Mouse (Mus musculus) ES-E14 (cell line): ENCODE data around the gene Plxnd1. TPM values are rescaled to one million over a fixed set of nuclear protein-coding genes. Genes with fewer than 3 reads are reported as not detected.

Experiments
- DNase-seq: peaks from one replicate; pipeline ENCODE4 v3.0.0-alpha.2; 2013; ENCODE audit warnings: low read depth, low spot score
- H3K27ac ChIP-seq: 2 replicates; pipeline ENCODE4 v1.5.1; 2012; ENCODE audit warnings: low read depth, mild to moderate bottlenecking, low read length, moderate library complexity, mixed read lengths; ENCODE audit not compliant: poor library complexity, insufficient read depth, severe bottlenecking
- H3K36me3 ChIP-seq: 2 replicates; pipeline ENCODE4 v1.6.1; 2012; ENCODE audit warnings: mild to moderate bottlenecking, low read length, moderate library complexity, mixed read lengths; ENCODE audit not compliant: control insufficient read depth, poor library complexity, insufficient read depth, severe bottlenecking
- H3K4me1 ChIP-seq, 2 experiments: fragments of 150-350 bp in 1 of 2; sonication (generic) in 1 of 2; 2 replicates each; pipeline ENCODE4 v1.6.1; 2012; ENCODE audit warnings: low read length in 2 of 2, mild to moderate bottlenecking in 1 of 2, mixed read lengths in 1 of 2; ENCODE audit not compliant: control insufficient read depth in 2 of 2, insufficient read depth in 2 of 2, poor library complexity in 1 of 2
- H3K4me3 ChIP-seq, 2 experiments: fragments of 150-350 bp in 1 of 2; sonication (generic) in 1 of 2; 2 replicates each; pipeline ENCODE4 v1.5.1; 2012; ENCODE audit warnings: low read length in 2 of 2, low read depth in 1 of 2, mild to moderate bottlenecking in 1 of 2, mixed read lengths in 1 of 2; ENCODE audit not compliant: insufficient read depth in 1 of 2, poor library complexity in 1 of 2, severe bottlenecking in 1 of 2
- H3K9ac ChIP-seq: 2 replicates; pipeline ENCODE4 v1.6.1; 2012; ENCODE audit warnings: low read depth, mild to moderate bottlenecking, low read length, mixed read lengths; ENCODE audit not compliant: poor library complexity, insufficient read depth, severe bottlenecking
- H3K9me3 ChIP-seq: fragments of 150-350 bp; sonication (generic); 2 replicates; pipeline ENCODE4 v1.6.1; 2012; ENCODE audit warnings: low read depth, mild to moderate bottlenecking, low read length; ENCODE audit not compliant: control insufficient read depth, insufficient read depth
- CHD2 ChIP-seq: IDR thresholded peaks from 2 replicates; pipeline ENCODE4 v1.6.1; 2014; ENCODE audit warnings: mild to moderate bottlenecking, low read depth, low read length, inconsistent platforms
- HCFC1 ChIP-seq: IDR thresholded peaks from 2 replicates; pipeline ENCODE4 v1.6.1; 2012; ENCODE audit warnings: low read length, inconsistent platforms, borderline replicate concordance; ENCODE audit not compliant: insufficient read depth
- MAFK ChIP-seq: IDR thresholded peaks from 2 replicates; pipeline ENCODE4 v1.6.1; 2014; ENCODE audit warnings: mild to moderate bottlenecking, low read depth, low read length, inconsistent platforms; ENCODE audit not compliant: insufficient read depth
- ZC3H11A ChIP-seq: IDR thresholded peaks from 2 replicates; pipeline ENCODE4 v1.6.1; 2012; ENCODE audit warnings: low read depth, mild to moderate bottlenecking, inconsistent platforms, low read length, borderline replicate concordance
- ZNF384 ChIP-seq: IDR thresholded peaks from 2 replicates; pipeline ENCODE4 v1.6.1; 2012; ENCODE audit warnings: low read depth, low read length, inconsistent platforms
- in situ Hi-C, 2 experiments: fragments of 600-800 bp; cut with MboI; formaldehyde crosslinking; loops; one replicate each; pipeline ENCODE4 v1.15.1; 2025; ENCODE audit warnings: low sequenced_read_pairs in 2 of 2, inconsistent platforms in 1 of 2; ENCODE audit not compliant: unreplicated experiment in 2 of 2
- total RNA-seq: library from RNA; depleted of rRNA; stranded (reverse); fragments of 300-350 nt; gene quantifications from 2 replicates; pipeline ENCODE4 v1.2.3, GENCODE M21; 2012

Gene Plxnd1
- total RNA-seq, 1 experiment = 8.7 TPM

DNA sequence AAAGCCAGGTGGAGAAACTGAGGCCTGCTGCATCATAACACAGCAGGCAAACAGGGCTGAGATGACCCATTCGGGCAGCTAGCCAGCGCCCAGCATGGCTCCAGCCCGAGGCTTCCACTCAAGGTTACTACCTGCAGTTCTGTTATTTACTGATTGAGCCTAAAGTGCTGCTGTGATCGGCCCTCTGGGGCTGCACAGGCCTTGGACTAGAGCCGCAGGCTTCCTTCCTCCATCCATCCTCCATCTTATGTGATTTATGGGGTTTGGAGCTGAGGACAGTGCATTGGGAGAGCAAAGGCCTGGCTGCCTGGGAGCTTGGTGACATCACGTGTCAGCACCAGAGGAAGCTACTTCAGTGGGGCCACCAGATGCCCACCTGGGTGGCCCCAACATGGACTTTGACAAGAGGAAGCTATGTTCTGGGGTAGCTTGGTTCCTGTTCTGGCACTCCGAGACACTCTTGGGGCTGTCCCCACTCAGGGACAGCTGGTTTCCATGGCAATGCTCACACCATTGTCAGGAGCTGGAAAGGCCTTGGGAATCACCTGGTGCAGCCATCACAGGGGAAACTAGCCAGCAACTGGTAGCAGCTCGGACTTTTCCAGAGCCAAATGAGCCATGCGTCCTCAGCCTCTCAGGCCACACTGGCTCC is 7.6 kb downstream of the Plxnd1 start:
- Histone ChIP-seq H3K4me3 (no peak overlapping the region), H3K36me3 (no peaks in the 10 kb centered on the region), H3K9ac (no peak overlapping the region), H3K9me3 (no peaks in the 10 kb centered on the region), H3K4me1 (no peaks in the 10 kb centered on the region), H3K27ac (no peak overlapping the region)
- no peak for DNase-seq
- in situ Hi-C loops = no loop called here
- TF ChIP-seq ZNF384 = no peak
- TF ChIP-seq CHD2 = no peak
- TF ChIP-seq HCFC1 = no peak
- no peak for TF ChIP-seq ZC3H11A
- TF ChIP-seq MAFK = no peak

DNA sequence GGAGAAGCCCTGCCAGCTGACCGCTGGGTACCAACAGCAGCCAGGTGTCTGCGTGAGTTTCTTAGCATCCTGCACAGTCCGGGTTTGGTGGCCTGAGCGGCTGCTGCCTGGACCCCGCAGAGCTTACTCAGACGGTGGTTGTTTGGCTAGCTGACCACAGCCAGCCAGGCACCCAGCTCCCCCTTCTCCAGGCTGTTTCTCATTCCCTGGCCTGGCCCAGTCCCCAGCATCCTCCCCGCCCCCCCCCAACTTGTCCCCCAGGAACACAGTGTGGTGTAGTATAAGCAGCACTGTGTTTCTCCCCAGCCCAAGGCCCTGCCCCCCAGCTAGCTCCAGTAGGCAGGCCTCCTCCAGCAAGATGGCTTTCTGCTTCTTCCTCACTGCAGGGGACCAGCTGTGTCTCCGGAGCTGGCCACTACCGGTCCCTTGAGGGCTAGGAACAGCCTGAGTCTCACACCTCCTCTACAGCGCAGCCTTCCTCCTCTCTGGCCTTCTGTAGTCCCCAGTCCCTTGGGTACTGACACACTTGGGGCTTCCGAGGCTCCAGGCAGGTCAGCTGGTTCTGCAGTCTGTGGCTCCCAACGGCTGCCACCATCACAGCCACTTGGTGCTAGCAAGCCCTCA is 8.2 kb downstream of the Plxnd1 start:
- Histone ChIP-seq H3K27ac (no peak overlapping the region), H3K4me1 (no peaks in the 10 kb centered on the region), H3K9ac (no peak overlapping the region), H3K9me3 (no peaks in the 10 kb centered on the region), H3K4me3 (no peak overlapping the region), H3K36me3 (no peaks in the 10 kb centered on the region)
- in situ Hi-C loops = no loop called here
- no peak for TF ChIP-seq HCFC1
- no peak for TF ChIP-seq ZC3H11A
- TF ChIP-seq MAFK = no peak
- no peak for TF ChIP-seq CHD2
- TF ChIP-seq ZNF384 = no peak
- no peak for DNase-seq

DNA sequence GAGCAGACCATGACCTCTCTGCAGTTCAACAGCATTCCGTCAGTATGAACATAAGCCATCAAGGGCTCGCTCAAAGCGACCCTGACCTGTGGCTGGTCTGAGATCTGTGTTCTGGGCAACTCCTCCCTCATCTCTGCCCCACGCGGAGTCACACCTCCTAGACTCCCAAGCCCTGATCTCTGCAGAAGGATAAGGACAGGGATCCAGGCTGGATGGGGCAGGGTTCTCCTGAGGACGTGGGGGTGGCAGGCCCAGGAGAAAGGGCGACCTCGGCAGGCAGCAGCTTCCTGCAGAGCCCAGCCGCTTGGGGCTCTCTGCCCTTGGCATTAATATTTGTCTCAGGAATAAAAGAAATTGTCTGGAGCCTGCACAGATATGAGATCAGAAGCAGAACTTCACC is 9.2 kb downstream of the Plxnd1 start:
- Histone ChIP-seq H3K9ac (no peak overlapping the region), H3K4me1 (no peaks in the 10 kb centered on the region), H3K36me3 (no peaks in the 10 kb centered on the region), H3K27ac (no peak overlapping the region), H3K9me3 (no peaks in the 10 kb centered on the region), H3K4me3 (no peak overlapping the region)
- no peak for TF ChIP-seq CHD2
- no peak for TF ChIP-seq MAFK
- no peak for TF ChIP-seq ZNF384
- TF ChIP-seq ZC3H11A = no peak
- TF ChIP-seq HCFC1 = no peak
- in situ Hi-C loops = no loop called here
- DNase-seq = no peak

DNA sequence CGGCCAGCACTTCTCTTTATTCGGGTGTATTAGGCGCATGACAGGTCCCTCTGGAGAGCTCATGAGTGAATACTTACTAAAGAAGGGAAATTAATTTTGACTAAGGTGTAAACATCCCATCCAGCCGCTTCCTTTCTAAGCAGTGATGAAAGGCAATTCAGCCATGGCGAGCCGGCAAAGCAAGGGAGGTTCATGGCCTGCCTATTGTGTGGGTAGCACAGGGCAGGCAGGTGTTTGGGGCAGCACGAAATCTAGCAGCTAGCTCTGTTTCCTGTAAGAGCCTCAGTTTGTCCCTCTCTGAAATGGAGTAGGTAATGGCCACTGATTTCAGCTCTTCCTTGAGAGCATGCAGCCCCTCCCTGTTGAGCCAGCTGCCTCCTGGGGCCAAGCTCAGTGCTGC is 10.2 kb downstream of the Plxnd1 start:
- DNase-seq = no peak
- no peak overlapping the region for H3K9ac ChIP-seq
- H3K27ac ChIP-seq = no peak overlapping the region
- H3K9me3 ChIP-seq = no peaks in the 10 kb centered on the region
- no peak overlapping the region for H3K4me3 ChIP-seq
- H3K4me1 ChIP-seq = no peaks in the 10 kb centered on the region
- H3K36me3 ChIP-seq = no peaks in the 10 kb centered on the region
- TF ChIP-seq HCFC1 (no peak), CHD2 (no peak), ZNF384 (no peak), ZC3H11A (no peak), MAFK (no peak)
- in situ Hi-C loops = no loop called here
